Mouse (Mus musculus) frontal cortex, postnatal 10 days (tissue): ENCODE data around the gene Chd9.
"Not testable (repeated sequence)": the region's sequence is repeated elsewhere in the genome, so short reads cannot be mapped to it uniquely, and the experiment has no call there.

Experiments used
- DNase-seq, 2 experiments: peaks; one replicate each; pipeline ENCODE4 v3.0.0; 2022; ENCODE audit warnings: low spot score in 2 of 2, mixed read lengths in 1 of 2

The Chd9 gene

DNA sequence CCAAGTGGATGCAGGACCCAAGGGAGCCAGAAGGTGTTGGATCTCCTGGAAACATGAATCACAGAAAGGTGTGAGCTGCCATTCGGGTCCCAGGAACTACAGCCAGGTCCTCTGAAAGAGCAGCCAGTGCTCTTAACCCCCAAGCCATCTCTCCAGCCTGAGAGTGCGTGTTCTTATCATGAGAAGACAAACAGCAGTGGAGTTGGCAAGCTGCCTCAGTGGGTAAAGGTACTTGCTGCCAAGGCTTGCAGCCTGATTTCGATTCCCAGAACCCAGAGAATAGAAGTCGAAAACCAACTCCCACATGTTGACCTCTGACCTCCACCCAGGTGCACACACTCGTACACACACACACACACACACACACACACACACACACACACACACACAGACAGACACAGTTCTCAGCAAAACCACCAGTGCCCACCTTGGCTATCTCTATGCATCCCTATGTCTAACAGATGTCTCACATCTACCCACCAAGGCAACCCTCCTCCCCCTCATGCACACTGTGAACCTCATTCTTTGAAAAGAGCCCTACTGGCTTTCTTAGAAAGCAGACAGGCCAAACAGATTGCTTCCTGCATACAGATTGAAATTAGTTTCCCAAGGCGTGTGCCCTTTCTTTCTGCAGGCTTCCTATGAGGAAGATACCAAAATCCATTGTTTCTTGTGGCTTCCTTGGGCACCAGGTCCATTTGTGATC, 43.4 kb downstream of the Chd9 start:
- peak in 1 of 2 experiments; percentile 29 for DNase-seq

DNA sequence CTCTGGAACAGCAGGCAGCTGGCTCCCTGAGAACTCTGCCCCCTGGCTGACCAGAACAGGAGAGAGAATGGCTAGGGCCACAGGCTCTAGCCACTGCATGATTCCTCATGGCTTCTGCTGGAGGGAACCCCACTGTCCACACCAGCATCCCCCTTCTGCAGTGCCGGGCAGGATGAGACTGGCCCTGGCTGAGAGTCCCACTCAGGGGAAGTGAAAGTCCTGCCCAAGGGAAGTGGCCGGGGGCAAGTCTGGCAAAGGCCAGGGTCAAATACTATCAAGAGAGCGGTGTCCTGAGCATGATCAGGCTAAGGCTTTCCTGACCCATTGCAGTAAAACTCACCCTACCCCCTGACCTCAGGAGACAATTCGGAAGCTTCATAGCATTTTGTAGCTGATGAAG, 44.9 kb downstream of the Chd9 start:
- peak in 1 of 2 experiments; percentile 35 for DNase-seq

DNA sequence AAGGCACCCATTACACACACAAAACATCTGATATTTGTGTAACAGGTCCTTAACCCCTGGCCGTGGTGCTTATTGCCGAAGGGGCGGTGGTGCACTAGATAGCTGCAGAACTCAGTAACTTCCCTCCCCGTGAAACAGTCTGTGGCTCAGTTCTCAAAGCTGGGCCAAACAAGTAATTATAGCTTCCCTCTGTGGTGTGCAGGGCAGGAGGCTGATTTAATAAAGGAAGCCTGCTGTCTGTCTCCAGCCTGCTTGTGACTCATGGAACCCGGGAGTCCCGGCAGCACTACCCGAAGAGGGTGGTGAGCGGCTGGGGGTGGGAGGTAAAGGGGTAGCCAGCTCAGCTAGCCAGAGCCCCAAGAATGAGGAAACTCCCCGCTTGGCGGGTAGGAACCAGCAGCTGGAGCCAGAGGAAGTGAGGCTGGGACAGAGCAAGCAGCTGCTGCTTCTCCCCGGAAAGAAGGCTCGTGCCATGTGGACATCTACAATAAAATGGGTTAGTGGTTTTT, 48.1 kb downstream of the Chd9 start:
- DNase-seq, result peak; percentile 62 to 80

DNA sequence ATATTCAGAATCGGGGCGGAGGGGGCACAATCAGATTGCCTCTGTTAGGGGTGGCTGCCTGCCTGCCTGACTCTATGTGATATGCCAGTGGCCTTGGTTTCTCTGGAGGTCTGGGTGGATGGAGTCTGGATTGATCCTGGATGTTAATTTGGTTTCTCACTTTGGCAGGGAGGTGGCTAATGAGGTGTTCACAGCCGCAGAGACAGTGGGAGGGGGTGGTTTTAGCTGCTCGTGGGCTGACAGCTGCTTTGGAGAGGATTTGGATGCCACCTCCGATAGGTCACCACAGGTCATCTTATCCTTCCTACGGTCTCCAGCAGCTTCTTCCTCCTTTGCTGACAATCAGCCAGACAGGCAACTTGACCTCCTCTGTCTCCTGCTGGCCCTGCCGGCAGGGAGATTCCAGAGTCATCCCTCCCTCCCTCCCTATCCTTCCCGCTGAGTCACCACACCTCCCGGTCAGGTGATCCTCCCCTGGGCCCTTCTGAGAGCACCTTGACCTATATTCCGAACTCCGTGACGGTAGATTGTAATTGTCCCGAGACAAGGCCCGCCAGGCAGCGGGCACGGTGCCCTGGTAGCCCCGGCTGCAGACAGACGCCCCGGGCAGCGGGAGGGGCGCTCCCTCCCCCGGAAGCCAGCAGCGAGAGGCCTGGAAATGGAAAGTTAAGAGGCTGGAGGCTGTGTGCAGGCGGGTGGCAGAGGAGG, 48.7 kb downstream of the Chd9 start:
- peak; percentile 70 to 77 for DNase-seq

DNA sequence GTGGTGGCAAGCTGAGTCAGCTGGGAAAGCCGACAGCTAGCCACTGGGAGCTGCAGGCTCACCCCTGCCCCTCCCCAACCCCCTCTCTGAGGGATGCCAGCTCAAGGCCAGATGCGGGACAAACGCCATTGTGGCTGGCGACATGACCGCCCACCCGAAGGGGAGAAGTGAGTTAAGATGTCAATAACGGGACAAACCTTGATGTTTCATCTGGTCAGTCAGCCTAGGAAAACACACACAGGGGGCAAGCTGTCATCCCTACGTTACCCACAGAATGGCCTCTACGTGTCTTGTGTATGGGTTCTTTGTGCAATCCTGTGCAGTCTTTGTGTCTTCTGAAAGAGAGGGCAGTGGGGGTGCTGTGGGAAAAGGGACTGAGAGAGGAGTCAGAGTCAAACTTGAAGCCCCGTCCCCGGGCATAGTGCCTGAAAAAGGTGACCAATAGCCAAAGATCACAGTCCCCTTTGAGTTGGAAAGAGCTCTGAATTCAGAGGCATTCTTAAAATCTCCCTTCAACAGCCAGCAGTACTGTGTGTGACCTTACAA, 49.4 kb downstream of the Chd9 start:
- no peak for DNase-seq

DNA sequence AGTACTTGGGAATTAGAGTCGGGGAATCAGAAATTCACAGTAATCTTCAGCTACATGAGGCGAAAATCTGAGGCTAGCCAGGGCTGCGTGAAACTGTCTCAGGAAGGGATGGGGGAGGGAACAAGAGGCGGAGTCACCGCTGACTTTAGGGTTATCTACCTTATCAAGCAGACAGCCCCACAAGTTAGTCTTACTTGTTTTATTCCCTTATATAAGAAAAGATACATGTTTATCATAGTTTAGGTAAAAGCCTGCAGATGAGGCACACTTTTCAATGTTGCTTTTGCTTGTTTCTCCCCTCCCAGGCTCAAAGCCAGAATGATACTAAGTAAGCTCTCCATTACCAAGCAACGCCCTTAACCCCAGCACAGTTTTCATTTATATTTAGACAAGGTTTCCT, 50.4 kb downstream of the Chd9 start:
- no peak for DNase-seq

DNA sequence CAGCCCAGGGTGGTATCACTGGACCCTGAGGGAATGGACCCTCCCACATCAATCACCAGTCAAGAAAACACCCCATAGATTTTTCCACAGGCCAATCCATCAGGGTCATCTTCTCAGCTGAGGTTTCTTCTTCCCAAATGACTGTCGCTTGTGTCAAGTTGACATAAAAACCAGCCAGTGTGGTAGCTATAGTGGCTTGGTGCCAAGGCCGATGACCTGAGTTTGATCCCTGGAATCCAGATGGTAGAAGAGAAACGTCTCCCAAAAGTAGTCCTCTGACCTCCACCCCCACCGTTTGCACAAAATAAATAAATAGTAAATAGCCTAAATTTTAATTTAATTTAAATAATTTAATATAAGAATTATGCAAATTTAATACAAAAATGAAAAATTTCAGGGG, 51.9 kb downstream of the Chd9 start:
- DNase-seq, result no peak

DNA sequence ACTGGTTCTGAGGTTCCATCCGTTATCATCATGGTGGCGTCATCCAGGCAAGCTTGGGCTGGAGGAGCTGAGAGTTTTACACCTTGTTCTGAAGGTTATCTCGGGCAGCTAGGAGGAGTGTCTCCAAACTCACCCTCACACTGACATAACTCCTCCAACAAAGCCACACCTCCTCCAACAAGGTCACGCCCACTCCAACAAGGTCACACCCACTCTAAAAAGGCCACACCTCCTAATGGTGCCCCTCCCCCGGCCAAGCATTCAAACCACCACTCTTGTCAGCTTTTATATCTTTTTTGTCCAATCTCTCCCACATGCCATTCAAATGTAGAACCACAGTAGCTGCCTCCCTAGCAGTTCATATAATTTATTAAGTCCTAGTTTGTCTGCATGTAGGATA, 53.0 kb downstream of the Chd9 start:
- no peak for DNase-seq

DNA sequence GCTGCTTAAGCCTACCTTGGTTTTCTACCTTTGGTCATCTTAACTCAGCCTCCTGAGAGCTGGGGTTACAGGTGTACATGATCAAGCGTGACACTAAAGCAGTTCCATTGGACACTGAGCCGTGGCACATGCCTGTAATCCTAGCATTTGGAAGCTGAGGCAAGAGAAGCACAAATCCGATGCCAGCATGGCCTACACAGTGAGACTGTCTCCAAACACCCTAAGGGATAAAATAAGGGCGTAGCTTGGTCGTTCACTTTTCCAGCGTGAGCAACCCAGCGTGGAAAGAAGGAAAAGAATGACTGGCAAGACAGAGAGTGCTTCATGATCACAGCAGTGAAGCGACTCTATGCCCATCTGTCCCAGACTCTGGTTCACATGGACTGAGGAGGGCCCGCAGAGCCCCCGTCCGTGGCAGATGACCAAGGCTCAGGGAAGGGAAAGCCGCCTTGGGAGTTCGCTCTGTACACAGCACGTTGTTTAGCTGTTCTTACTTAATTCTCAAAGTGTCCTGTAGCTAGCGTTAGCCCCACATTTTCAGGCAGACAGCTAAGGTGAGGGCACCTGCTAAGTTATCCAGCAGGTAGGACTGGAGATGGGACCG, 54.0 kb downstream of the Chd9 start:
- DNase-seq, result no peak

DNA sequence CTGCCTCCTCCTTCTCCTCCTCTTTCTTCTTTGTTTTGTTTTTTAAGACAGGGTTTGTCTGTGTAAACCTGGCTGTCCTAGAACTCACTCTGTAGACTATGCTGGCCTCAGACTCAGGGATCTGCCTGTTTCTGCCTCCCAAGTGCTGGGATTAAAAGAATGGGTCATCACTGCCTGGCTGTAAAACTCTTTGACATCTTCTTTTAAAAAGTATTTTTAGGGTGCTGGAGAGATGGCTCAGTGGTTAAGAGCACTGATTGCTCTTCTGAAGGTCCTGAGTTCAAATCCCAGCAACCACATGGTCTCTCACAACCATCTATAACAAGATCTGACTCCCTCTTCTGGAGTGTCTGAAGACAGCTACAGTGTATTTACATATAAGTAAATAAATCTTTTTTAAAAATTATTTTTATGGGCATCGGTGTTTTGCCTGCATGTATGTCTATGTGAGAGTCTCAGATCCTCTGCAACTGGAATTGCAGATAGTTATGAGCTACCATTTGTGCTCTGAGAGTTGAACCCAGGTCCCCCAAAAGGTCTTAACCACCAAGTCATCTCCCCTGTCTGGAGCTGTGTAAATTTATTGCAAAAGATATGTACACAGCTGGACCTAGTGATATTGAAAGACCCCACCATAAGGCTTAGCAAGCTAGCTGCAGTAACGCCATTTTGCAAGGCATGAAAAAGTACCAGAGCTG, 57.7 kb downstream of the Chd9 start:
- no peak for DNase-seq

DNA sequence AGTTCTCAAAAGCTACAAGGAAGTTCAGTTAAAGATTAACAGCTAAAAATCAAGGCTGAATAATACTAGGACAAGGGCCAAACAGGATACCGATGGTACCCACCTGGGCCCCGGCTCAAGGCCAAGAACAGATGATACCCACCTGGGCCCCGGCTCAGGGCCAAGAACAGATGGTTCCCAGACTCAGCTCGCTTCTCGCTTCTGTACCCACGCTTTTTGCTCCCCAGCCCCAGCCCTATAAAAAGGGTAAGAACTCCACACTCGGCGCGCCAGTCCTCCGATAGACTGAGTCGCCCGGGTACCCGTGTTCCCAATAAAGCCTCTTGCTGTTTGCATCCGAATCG, 58.2 kb downstream of the Chd9 start:
- not testable (repeated sequence) for DNase-seq

DNA sequence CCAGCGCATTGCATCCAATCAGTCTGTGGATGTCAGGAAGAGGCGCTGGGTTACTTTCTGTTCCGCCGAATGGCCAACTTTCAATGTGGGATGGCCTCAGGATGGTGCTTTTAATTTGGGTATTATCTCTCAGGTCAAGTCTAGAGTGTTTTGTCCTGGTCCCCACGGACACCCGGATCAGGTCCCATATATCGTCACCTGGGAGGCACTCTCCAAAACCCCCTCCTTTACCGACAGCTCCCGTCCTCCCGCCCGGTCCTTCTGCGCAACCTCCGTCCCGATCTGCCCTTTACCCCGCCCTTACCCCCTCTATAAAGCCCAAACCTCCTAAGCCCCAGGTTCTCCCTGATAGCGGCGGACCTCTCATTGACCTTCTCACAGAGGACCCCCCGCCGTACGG, 59.2 kb downstream of the Chd9 start:
- DNase-seq, result not testable (repeated sequence)

DNA sequence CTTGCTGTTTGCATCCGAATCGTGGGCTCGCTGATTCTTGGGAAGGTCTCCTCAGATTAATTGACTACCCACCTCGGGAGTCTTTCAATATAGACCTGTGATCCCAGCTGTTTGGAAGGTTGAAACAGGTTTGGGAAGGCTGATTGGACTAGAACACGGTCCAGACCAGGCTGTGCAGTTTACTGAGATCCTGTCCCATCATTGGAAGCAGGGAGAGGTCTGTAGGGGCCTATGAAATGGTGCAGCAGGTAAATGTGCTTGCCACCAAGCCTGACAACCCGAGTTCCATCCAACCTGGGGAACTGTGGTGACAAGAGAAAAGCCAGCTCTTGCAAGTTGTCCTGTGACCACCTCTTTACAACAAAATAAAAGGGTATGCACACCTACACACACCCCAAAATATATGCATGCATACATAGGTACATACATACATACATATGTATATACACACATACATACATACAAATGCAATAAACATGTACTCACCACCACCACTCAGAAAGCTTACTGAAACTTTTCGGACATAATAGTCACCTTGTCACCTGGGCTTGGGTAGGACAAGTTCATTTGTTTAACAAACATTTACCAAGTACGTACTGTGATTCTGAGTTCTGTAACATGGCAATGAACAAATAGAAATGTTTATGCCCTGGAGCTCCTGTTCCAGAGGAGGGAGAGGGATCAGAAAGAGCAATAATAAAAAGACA, 63.9 kb downstream of the Chd9 start:
- DNase-seq, result no peak

DNA sequence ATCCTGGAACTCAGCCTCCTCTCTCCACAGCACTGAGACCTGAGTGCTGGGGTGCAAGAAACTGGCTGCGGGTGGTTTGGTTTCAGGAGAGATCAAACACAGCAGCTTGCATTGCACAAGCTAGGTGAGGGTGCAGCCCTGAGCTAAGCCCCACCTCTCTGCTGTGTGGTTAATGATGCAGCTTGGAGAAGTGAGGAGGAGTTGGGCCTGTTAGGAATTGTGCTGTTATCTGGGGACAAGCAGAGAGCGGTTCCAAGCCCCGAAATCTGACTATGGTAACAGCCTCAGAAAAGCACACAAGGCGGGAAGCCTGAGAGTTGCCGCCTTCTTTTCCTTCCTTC, 64.4 kb downstream of the Chd9 start:
- DNase-seq, result no peak

DNA sequence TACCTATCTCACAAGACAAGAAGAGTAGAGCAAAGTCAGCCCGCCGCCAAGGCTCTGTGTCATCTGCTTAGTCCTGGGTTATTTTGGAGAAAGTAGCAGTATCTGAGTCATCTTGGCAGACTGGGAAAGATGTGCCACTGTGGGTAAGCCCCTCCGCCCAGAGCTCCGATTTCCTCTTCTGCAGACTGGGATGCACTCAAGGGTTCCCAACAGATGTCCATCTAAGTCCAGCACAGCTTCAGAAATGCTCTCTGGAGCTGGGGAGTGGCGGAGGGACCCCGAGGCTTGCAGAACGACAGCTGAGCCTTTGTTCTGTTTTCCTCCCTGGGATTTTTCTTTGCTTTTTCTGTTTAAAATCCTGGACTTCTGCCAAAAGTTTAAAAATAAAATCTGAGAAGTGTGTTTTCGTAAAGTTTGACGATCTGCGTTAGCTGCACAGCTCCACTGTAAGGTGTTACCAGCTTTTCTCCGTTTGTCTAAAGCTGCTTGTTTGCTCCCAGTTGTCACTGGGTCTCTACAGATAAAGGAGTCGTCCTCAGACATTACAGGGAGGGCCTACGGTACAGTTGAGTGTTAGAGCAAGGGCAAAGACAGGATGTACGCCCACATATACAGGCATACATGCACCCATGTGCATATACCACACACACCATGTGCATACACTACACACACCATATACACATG, 66.2 kb downstream of the Chd9 start:
- no peak for DNase-seq

DNA sequence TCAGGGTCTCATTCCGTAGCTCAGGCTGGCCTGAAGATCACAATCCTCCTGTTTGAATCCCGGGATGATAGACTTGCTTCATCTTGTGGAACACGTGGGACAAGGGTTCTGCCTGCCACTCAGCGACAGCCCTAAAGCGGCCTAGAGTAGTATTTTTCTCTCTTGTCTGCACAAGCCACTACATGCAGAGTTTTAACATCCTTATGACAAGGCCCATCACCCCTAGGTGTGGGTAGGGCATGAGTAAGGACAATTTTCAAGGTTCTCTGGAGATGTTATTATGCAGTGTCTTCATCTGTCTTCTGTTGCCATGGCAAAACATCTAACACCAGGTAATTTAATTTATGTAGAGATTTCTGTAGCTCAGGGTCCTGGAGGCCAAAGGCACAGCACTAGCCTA, 69.2 kb downstream of the Chd9 start:
- no peak for DNase-seq

DNA sequence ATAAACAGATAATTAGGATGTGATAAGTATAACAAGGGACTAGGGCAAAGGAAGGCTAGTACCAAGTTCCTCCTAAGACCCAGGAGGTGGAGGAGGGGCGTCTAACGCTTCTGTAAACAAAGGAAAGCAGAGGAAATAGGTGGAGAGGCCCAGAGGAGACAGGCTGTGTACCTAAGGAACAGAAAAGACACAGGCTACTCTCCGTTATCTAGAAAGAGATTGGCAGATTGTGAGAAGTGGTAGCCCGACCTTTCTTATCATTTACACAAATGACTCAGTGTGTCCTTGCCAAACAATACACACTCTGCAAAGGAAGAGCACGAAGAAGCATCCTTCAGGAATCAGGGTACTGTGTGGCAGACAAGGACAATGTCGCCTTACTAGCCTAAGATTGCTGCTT, 70.4 kb downstream of the Chd9 start:
- DNase-seq, result no peak

DNA sequence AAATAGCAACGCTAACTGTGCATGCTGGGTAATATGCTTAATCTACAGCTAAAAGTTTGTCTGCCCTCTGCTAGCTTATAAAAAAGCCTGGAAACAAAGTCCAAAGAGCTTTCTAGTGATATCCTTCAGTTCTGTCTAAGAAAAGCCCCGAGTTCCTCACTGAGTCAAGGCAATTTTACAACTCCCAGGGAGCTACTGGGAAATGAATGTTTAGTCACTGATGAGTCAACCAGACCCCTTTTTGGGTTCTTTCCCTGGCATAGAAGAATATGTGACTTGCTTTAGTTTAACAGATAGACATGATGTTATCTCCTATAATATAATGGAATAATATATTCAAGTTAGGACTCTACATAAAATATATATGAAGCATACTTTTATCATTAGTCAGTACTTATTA, 73.8 kb downstream of the Chd9 start:
- no peak for DNase-seq

DNA sequence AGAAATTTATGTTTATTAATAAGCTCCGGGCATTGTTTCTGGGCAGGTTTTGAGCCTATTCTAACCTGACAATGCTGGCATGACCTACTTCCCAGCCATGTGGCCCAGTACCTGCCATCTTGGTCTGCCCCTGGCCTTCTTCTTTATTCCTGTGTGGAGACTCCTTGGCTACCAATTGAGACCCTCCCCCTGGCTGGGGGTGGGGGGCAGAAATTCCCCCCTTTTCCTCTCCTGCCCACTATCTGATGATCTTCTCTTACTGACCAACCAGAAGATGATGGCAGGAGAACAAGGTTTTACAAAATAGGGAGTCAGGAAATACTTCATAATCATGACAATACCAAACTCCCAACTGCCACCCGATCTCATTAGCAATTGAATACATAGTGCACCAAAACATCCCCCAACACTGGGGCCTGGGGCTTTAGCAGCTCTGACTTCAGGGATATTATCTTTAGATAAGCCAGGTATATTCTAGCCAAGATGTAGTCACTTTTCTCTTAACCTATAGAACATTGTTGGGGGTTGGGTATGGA, 76.1 kb downstream of the Chd9 start:
- no peak for DNase-seq

DNA sequence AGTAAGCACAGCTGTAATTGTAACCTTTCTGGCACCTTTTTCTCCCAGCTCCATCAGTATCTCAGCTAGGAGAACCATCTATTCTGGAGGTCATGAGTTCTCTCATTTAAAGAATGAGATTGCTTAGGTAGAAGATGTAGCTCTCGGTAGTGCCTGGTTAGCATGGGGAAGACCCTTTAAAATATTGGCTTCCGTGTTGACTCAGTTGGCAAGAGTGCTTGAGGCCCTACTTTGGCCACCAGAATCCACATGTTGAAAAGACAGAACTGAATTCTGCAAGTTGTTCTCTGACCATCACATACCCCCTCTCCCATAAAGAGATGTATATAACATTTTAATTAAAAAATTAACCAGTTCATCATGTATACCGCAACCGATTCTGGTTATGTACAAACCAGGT, 78.8 kb downstream of the Chd9 start:
- no peak for DNase-seq

DNA sequence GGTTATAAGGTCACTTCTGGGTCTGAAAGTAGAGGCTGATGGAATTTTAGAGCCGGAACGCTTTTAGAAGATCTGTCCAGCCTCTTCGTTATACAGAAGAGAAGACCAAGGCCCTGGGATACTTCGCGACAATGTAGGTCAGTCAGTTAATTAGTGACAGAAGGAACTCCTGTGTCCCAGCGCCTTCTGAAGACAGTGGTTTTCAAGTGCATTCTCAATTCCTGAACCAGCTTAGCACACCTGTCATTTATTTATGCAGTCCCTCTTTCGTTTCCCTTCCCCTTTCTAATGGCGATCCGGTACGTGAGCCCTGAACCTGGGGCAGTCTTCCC, 79.3 kb downstream of the Chd9 start:
- no peak for DNase-seq
